Mouse (Mus musculus) C2C12 (cell line): Measurements from ENCODE around the gene Nudcd3. TPM values are rescaled to one million over a fixed set of nuclear protein-coding genes. Genes with fewer than 3 reads are reported as not detected.

Experiments used
- H3K27me3 ChIP-seq: one replicate; pipeline ENCODE4 v1.6.1; 2011; ENCODE audit not compliant: control insufficient read depth, insufficient read depth, insufficient read length
- H3K36me3 ChIP-seq: one replicate; pipeline ENCODE4 v1.6.1; 2011; ENCODE audit not compliant: control insufficient read depth, insufficient read depth
- H3K4me3 ChIP-seq: one replicate; pipeline ENCODE4 v1.5.1; 2011; ENCODE audit warnings: mild to moderate bottlenecking, control low read depth; ENCODE audit not compliant: poor library complexity, insufficient read depth, severe bottlenecking
- H3K79me2 ChIP-seq: one replicate; pipeline ENCODE4 v1.6.1; 2011; ENCODE audit not compliant: control insufficient read depth, insufficient read depth
- H3K79me3 ChIP-seq: one replicate; pipeline ENCODE4 v1.6.1; 2011; ENCODE audit warnings: low read depth, control low read depth
- H3ac ChIP-seq: one replicate; pipeline ENCODE3; 2011; ENCODE audit warnings: low read depth; ENCODE audit not compliant: control insufficient read depth, insufficient read length
- CEBPB ChIP-seq: IDR thresholded peaks from one replicate; pipeline ENCODE4 v1.6.1; 2011; ENCODE audit warnings: low read depth, mild to moderate bottlenecking, control low read depth, moderate library complexity
- CTCF ChIP-seq: IDR thresholded peaks from one replicate; pipeline ENCODE4 v1.5.1; 2011; ENCODE audit not compliant: control insufficient read depth, insufficient read depth, insufficient read length
- FOSL1 ChIP-seq: IDR thresholded peaks from one replicate; pipeline ENCODE4 v1.8.0; 2011; ENCODE audit warnings: mild to moderate bottlenecking, low read length; ENCODE audit not compliant: poor library complexity, insufficient read depth, severe bottlenecking
- MAX ChIP-seq: IDR thresholded peaks from one replicate; pipeline ENCODE4 v1.6.1; 2011; ENCODE audit warnings: mild to moderate bottlenecking, control low read depth
- MYOD1 ChIP-seq: IDR thresholded peaks from one replicate; pipeline ENCODE4 v1.6.1; 2011; ENCODE audit warnings: low read depth; ENCODE audit not compliant: control insufficient read depth, insufficient read length
- MYOG ChIP-seq: IDR thresholded peaks from one replicate; pipeline ENCODE4 v1.6.1; 2011; ENCODE audit not compliant: control insufficient read depth, insufficient read length; ENCODE audit errors: extremely low read depth
- USF1 ChIP-seq: IDR thresholded peaks from one replicate; pipeline ENCODE4 v1.6.1; 2011; ENCODE audit warnings: low read depth, mild to moderate bottlenecking, control low read depth, moderate library complexity
- polyA plus RNA-seq: library from polyadenylated mRNA; unstranded; fragments of >200 nt; fragmentation: generic; extraction: Trizol; gene quantifications from one replicate; pipeline ENCODE4 v1.2.1, GENCODE M21; 2012; ENCODE audit warnings: missing spikeins

Gene Nudcd3
- polyA plus RNA-seq, 1 experiment = 56.1 TPM

- TF ChIP-seq MYOG = no peak
- no peak for TF ChIP-seq CTCF
- no peak for TF ChIP-seq USF1
- no peak for TF ChIP-seq MAX
- TF ChIP-seq MYOD1 = no peak
- no peak for TF ChIP-seq CEBPB
- no peak for TF ChIP-seq FOSL1
- Histone ChIP-seq H3K27me3 (no peaks in the 10 kb centered on the region), H3K79me2 (peaks cover 100% of the 10 kb centered on the region), H3K4me3 (no peak overlapping the region), H3ac (no peak overlapping the region), H3K36me3 (no peaks in the 10 kb centered on the region), H3K79me3 (peaks cover 74% of the 10 kb centered on the region)
These were observed 41.7 kb downstream of the Nudcd3 start for GRCm38 (mm10) chr11:6158515-6158914.

- H3K4me3 ChIP-seq = no peak overlapping the region
- H3K36me3 ChIP-seq = no peaks in the 10 kb centered on the region
- H3ac ChIP-seq = no peak overlapping the region
- no peaks in the 10 kb centered on the region for H3K27me3 ChIP-seq
- peaks cover 74% of the 10 kb centered on the region for H3K79me3 ChIP-seq
- TF ChIP-seq MYOG (no peak), CTCF (no peak), MYOD1 (no peak), MAX (no peak), FOSL1 (no peak), CEBPB (no peak), USF1 (no peak)
- peaks cover 98% of the 10 kb centered on the region for H3K79me2 ChIP-seq
These were observed 43.1 kb downstream of the Nudcd3 start for GRCm38 (mm10) chr11:6157119-6157518.

- Histone ChIP-seq H3K79me2 (peaks cover 94% of the 10 kb centered on the region), H3ac (no peak overlapping the region), H3K79me3 (peaks cover 70% of the 10 kb centered on the region), H3K4me3 (no peak overlapping the region), H3K36me3 (no peaks in the 10 kb centered on the region), H3K27me3 (no peaks in the 10 kb centered on the region)
- TF ChIP-seq MYOD1 (no peak), MYOG (no peak), FOSL1 (no peak), USF1 (no peak), CEBPB (no peak), CTCF (no peak), MAX (no peak)
These were observed 43.6 kb downstream of the Nudcd3 start for GRCm38 (mm10) chr11:6156651-6157050.

- TF ChIP-seq USF1 (no peak), MYOD1 (no peak), CEBPB (no peak), CTCF (no peak), FOSL1 (no peak)
- Histone ChIP-seq H3K79me3 (peaks cover 59% of the 10 kb centered on the region), H3K4me3 (no peak overlapping the region), H3K27me3 (no peaks in the 10 kb centered on the region), H3ac (no peak overlapping the region), H3K79me2 (peaks cover 77% of the 10 kb centered on the region), H3K36me3 (peaks cover 11% of the 10 kb centered on the region)
These were observed 46.0 kb downstream of the Nudcd3 start for GRCm38 (mm10) chr11:6154211-6154701.

DNA sequence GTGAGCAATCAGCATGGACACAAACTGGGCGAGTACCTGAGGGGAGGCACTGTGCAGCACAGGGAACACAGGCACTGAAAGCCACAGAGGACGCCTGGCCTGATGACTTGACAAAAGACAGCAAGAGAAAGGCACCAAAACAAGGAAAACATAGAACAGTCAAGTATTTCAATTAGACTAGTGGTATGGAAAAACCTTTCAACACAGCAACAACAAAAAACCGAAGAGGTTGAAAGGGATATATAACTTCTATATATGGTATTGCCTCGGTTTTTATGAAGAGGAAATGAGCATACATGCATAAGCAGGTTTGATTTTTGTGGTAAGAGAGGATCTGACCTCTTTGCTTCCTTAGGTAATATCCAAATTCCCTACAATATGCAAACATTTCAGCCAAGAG lies 47.4 kb downstream of the Nudcd3 start:
- peaks cover 51% of the 10 kb centered on the region for H3K79me3 ChIP-seq
- no peak overlapping the region for H3ac ChIP-seq
- peaks cover 18% of the 10 kb centered on the region for H3K36me3 ChIP-seq
- TF ChIP-seq MYOD1 (no peak), CTCF (no peak), USF1 (no peak), MYOG (no peak), MAX (no peak), FOSL1 (no peak), CEBPB (no peak)
- H3K4me3 ChIP-seq = no peak overlapping the region
- peaks cover 63% of the 10 kb centered on the region for H3K79me2 ChIP-seq
- no peaks in the 10 kb centered on the region for H3K27me3 ChIP-seq

GRCm38 (mm10) chr11:6138233-6138950 lies 61.8 kb downstream of the Nudcd3 start:
- Histone ChIP-seq H3K27me3 (no peaks in the 10 kb centered on the region), H3K36me3 (peaks cover 26% of the 10 kb centered on the region), H3ac (no peak overlapping the region), H3K4me3 (no peak overlapping the region), H3K79me2 (peaks cover 40% of the 10 kb centered on the region), H3K79me3 (peaks cover 16% of the 10 kb centered on the region)
- TF ChIP-seq MYOD1 = no peak
- TF ChIP-seq CTCF = no peak
- no peak for TF ChIP-seq USF1
- TF ChIP-seq MAX = no peak
- no peak for TF ChIP-seq MYOG
- TF ChIP-seq FOSL1 = no peak
- no peak for TF ChIP-seq CEBPB
